In the genomic region with DNA sequence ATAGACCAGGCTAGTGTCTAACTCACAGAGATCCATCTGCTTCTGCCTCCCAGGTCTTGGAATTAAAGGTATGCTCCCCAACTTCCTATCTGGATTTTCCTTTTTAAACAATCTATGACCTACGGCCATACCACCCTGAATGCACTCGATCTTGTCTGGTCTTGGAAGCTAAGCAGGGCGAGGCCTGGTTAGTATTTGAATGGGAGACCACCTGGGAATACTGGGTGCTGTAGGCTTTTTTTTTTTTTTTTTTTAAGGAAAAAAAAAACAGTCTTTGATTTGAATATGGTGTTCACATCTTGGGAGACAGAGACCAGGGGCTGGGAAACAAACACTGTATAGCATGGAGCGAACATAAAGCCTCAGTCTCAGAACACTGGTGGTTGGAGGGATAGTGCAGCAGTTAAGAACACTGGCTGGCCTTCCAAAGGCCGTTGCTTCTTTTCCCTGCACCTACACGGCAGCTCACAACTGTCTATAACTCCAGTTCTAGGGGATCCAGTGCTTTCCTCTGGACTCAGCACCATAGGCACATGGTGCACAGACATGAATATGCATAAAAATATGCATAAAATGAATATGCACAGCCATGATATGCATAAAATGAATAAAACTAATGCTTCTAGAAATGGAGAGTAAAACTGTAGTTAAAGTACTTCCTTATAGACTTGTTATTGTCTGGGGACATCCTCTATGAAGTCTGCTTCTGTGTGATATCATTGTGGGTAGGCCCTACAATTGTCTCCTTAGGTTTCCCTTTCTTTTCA, we compare ENCODE assay signal across 24 mouse cellular contexts.
"Had no signal": no experiment of that assay in that cellular context is flagged by ENCODE, and none has a peak within 500 bp of the region (broad histone marks: within the 10 kb centered on the region; RNA-seq: fewer than 3 reads in every experiment).

No protein-coding gene starts in this region.

- H3K27ac ChIP-seq: heart, embryonic 13.5 days; heart, embryonic 15.5 days; hindbrain, embryonic 13.5 days; hindbrain, embryonic 15.5 days; hindbrain, postnatal 0 days; kidney, embryonic 15.5 days; kidney, postnatal 0 days; limb, embryonic 13.5 days; limb, embryonic 15.5 days; liver, embryonic 12.5 days; liver, embryonic 14.5 days had no signal

- ATAC-seq: hindbrain, postnatal 0 days; intestine, embryonic 16.5 days; liver, embryonic 12.5 days had no signal

- H3K4me1 ChIP-seq: heart, embryonic 13.5 days; heart, embryonic 15.5 days; hindbrain, embryonic 13.5 days; hindbrain, embryonic 15.5 days; kidney, embryonic 15.5 days; limb, embryonic 15.5 days; liver, embryonic 12.5 days had no signal

- H3K9me3 ChIP-seq: heart, embryonic 13.5 days; heart, embryonic 15.5 days; hindbrain, embryonic 13.5 days; hindbrain, embryonic 15.5 days; kidney, embryonic 15.5 days; limb, embryonic 13.5 days; limb, embryonic 15.5 days; liver, embryonic 12.5 days had no signal

- DNase-seq: gastrocnemius, postnatal 14 days; gastrocnemius, postnatal 36 days; heart, adult 18-20 months; heart, postnatal 14 days; heart, postnatal 36 days; kidney, adult 11 months; kidney, adult 2 months; kidney, adult 9 months; kidney, postnatal 14 days; kidney, postnatal 36 days; left cerebral cortex, postnatal 4 days had no signal

- H3K27me3 ChIP-seq: heart, embryonic 13.5 days; heart, embryonic 15.5 days; hindbrain, embryonic 13.5 days; hindbrain, embryonic 15.5 days; kidney, embryonic 15.5 days; limb, embryonic 13.5 days; limb, embryonic 15.5 days; liver, embryonic 12.5 days had no signal

- H3K4me3 ChIP-seq: heart, embryonic 13.5 days; heart, embryonic 15.5 days; hindbrain, embryonic 13.5 days; hindbrain, embryonic 15.5 days; kidney, embryonic 15.5 days; limb, embryonic 13.5 days; limb, embryonic 15.5 days; liver, embryonic 12.5 days had no signal

- H3K4me2 ChIP-seq: heart, embryonic 11.5 days; heart, embryonic 13.5 days; heart, embryonic 15.5 days; hindbrain, embryonic 13.5 days; hindbrain, embryonic 15.5 days; kidney, embryonic 15.5 days; limb, embryonic 13.5 days; limb, embryonic 15.5 days; liver, embryonic 12.5 days had no signal

- H3K9ac ChIP-seq: heart, embryonic 13.5 days; heart, embryonic 15.5 days; hindbrain, embryonic 13.5 days; hindbrain, embryonic 15.5 days; kidney, embryonic 15.5 days; limb, embryonic 13.5 days; limb, embryonic 15.5 days; liver, embryonic 12.5 days; liver, embryonic 14.5 days had no signal
